In the genomic region with DNA sequence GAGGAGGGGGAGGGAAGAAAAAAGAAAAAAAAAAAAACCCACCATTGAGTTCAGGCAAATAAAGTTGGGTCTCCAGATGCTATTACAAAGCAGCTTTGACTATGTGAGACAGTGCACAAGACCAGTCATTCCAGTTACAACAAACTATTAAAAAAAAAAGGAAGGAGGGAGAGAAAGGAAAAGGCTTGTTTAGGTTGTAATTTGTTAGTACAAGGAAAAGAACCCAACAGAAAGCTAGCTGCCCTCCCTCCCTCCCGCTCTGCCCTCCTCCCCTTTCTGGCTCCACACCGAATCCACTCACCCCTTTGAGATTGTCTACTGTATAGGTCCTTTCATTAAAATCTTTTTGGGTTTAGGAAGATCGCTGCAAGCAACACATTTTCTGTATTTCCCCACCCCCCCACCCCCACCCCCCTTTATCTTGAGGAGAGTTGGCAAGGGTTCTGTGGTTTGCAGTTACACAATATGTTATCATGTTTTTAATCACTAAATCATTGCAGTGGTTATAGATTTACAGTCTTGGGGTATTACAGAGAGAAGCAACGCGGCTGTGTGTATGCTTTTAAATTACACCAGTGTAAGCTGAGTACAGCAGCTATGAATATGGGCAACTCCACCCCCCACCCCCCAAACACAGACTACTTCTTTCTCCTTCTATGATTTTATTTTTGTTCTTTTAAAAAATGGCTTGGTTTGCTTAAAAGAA, we compare ENCODE assay signal across 9 mouse cellular contexts.
A peak's percentile ranks its signal among the peaks of the same experiment; 100 is the strongest.
DNase-seq lines count a peak whose midpoint lies in the region; ATAC-seq lines count a peak whose summit lies in the region.
"Had no signal": no experiment of that assay in that cellular context is flagged by ENCODE, and none has a peak within 500 bp of the region (broad histone marks: within the 10 kb centered on the region; RNA-seq: fewer than 3 reads in every experiment).

No protein-coding gene starts in this region.

- peak overlapping the region; percentile 76 for H3K27ac ChIP-seq in lung, embryonic 16.5 days (ENCODE audit: low read length)
- H3K27ac ChIP-seq in forebrain, embryonic 14.5 days (ENCODE audit: low read depth, low read length), result peak overlapping the region; percentile 99; the same call in 1 of the 2 replicates
- H3K27ac ChIP-seq in liver, embryonic 11.5 days (ENCODE audit: low read depth, low read length), result peak overlapping the region; percentile 23; the same call in 1 of the 2 replicates
- peak overlapping the region; percentile 70 for H3K27ac ChIP-seq in stomach, embryonic 16.5 days (ENCODE audit: low read length)
- H3K27ac ChIP-seq: liver, embryonic 14.5 days had no signal

- DNase-seq in lung, postnatal 25 days (ENCODE audit: low spot score), result no peak
- no peak for DNase-seq in forebrain, embryonic 14.5 days (ENCODE audit: low spot score)
- DNase-seq in liver, embryonic 11.5 days (ENCODE audit: low spot score), result no peak
- no peak for DNase-seq in urinary bladder, adult 2 months (ENCODE audit: low spot score)
- no peak for DNase-seq in cerebellum, adult 8-10 months
- no peak for DNase-seq in ovary, adult 18-20 months (ENCODE audit: low spot score)

- no peaks in the 10 kb centered on the region for H3K9me3 ChIP-seq in lung, embryonic 16.5 days (ENCODE audit: control insufficient read depth, low read length)
- H3K9me3 ChIP-seq in forebrain, embryonic 14.5 days (replicated peaks; ENCODE audit: control insufficient read depth, low read length), result no peaks in the 10 kb centered on the region
- no peaks in the 10 kb centered on the region for H3K9me3 ChIP-seq in liver, embryonic 11.5 days (ENCODE audit: control insufficient read depth, low read length)
- H3K9me3 ChIP-seq in stomach, embryonic 16.5 days (replicated peaks; ENCODE audit: control insufficient read depth, low read length), result no peaks in the 10 kb centered on the region

- no peaks in the 10 kb centered on the region for H3K27me3 ChIP-seq in lung, embryonic 16.5 days (ENCODE audit: control insufficient read depth, insufficient read depth, low read depth, low read length)
- H3K27me3 ChIP-seq in forebrain, embryonic 14.5 days (replicated peaks; ENCODE audit: control insufficient read depth, insufficient read depth, low read length), result 0 out of 2 replicates have a peak, but pooled peaks cover 16% of the 10 kb centered on the region
- peaks cover 33% of the 10 kb centered on the region for H3K27me3 ChIP-seq in liver, embryonic 11.5 days (replicated peaks; ENCODE audit: control insufficient read depth, insufficient read depth, low read length)
- no peaks in the 10 kb centered on the region for H3K27me3 ChIP-seq in stomach, embryonic 16.5 days (ENCODE audit: control insufficient read depth, insufficient read depth, low read length)

- peak overlapping the region; percentile 11; the same call in 1 of the 2 replicates for H3K4me3 ChIP-seq in lung, embryonic 16.5 days (ENCODE audit: low read length)
- no peak overlapping the region for H3K4me3 ChIP-seq in forebrain, embryonic 14.5 days (ENCODE audit: low read depth, low read length)
- H3K4me3 ChIP-seq in liver, embryonic 11.5 days (ENCODE audit: low read depth, low read length), result no peak overlapping the region
- H3K4me3 ChIP-seq in stomach, embryonic 16.5 days (replicated peaks; ENCODE audit: low read length), result no peak overlapping the region

- 7% methylated on average over 5 of the region's 5 CpGs for WGBS in lung, embryonic 16.5 days
- WGBS in forebrain, embryonic 14.5 days, result 13% methylated on average over 5 of the region's 5 CpGs
- 21% methylated on average over 5 of the region's 5 CpGs for WGBS in liver, embryonic 11.5 days
- WGBS in stomach, embryonic 16.5 days, result 10% methylated on average over 5 of the region's 5 CpGs

- H3K36me3 ChIP-seq in lung, embryonic 16.5 days (ENCODE audit: control insufficient read depth, insufficient read depth, low read length), result no peaks in the 10 kb centered on the region
- no peaks in the 10 kb centered on the region for H3K36me3 ChIP-seq in forebrain, embryonic 14.5 days (ENCODE audit: control insufficient read depth, insufficient read depth, low read length)
- no peaks in the 10 kb centered on the region for H3K36me3 ChIP-seq in liver, embryonic 11.5 days (ENCODE audit: control insufficient read depth, insufficient read depth, low read length)
- H3K36me3 ChIP-seq in stomach, embryonic 16.5 days (ENCODE audit: control insufficient read depth, insufficient read depth, low read length), result no peaks in the 10 kb centered on the region

- no peak for ATAC-seq in lung, embryonic 16.5 days (ENCODE audit: low read depth)
- ATAC-seq in forebrain, embryonic 14.5 days, result no peak
- ATAC-seq in liver, embryonic 11.5 days (replicated peaks; ENCODE audit: low FRiP score), result no peak
- ATAC-seq in stomach, embryonic 16.5 days (ENCODE audit: insufficient read depth, low FRiP score), result no peak

- peaks cover 67% of the 10 kb centered on the region for H3K4me1 ChIP-seq in lung, embryonic 16.5 days (replicated peaks; ENCODE audit: control insufficient read depth, insufficient read depth, low read length)
- peaks cover 28% of the 10 kb centered on the region for H3K4me1 ChIP-seq in forebrain, embryonic 14.5 days (ENCODE audit: control insufficient read depth, insufficient read depth, low read length)
- H3K4me1 ChIP-seq in liver, embryonic 11.5 days (replicated peaks; ENCODE audit: control insufficient read depth, insufficient read depth, low read length), result peaks cover 36% of the 10 kb centered on the region
- peaks cover 62% of the 10 kb centered on the region for H3K4me1 ChIP-seq in stomach, embryonic 16.5 days (ENCODE audit: control insufficient read depth, insufficient read depth, low read length)

- peak overlapping the region; percentile 61 for H3K4me2 ChIP-seq in lung, embryonic 16.5 days (ENCODE audit: low read depth, low read length)
- H3K4me2 ChIP-seq in forebrain, embryonic 14.5 days (ENCODE audit: low read length), result peak overlapping the region; percentile 73
- H3K4me2 ChIP-seq in liver, embryonic 11.5 days, result no peak overlapping the region
- peak overlapping the region; percentile 60 for H3K4me2 ChIP-seq in stomach, embryonic 16.5 days (ENCODE audit: low read depth, low read length)

- H3K9ac ChIP-seq in lung, embryonic 16.5 days (ENCODE audit: low read length), result no peak overlapping the region
- H3K9ac ChIP-seq in forebrain, embryonic 14.5 days (ENCODE audit: low read length), result peak overlapping the region; percentile 97; the same call in 1 of the 2 replicates
- H3K9ac ChIP-seq in liver, embryonic 11.5 days (ENCODE audit: low read depth, low read length), result no peak overlapping the region
- H3K9ac ChIP-seq in stomach, embryonic 16.5 days (ENCODE audit: low read length), result peak overlapping the region; percentile 27; the same call in 1 of the 2 replicates
- H3K9ac ChIP-seq: liver, embryonic 14.5 days had no signal

Comparison
In these comparisons a context has a peak if more than half of its experiments do, and no peak if none do; other contexts are left out.
1. H3K27ac ChIP-seq: peak in every context shown above with its lines; median percentile 99 in forebrain, embryonic 14.5 days; 76 in lung, embryonic 16.5 days; 70 in stomach, embryonic 16.5 days; 23 in liver, embryonic 11.5 days.
2. H3K9ac ChIP-seq: peak in forebrain, embryonic 14.5 days (single experiment) and stomach, embryonic 16.5 days (single experiment); none in lung, embryonic 16.5 days (single experiment) and liver, embryonic 11.5 days (single experiment).